Mouse (Mus musculus) stomach, embryonic 15.5 days (tissue): ENCODE results near the gene Pou2f3. TPM values are rescaled to one million over a fixed set of nuclear protein-coding genes. Genes with fewer than 3 reads are reported as not detected.

Source experiments
- ATAC-seq: fragments of 200-750 bp; cut with Nextera tagmentation; 2 replicates; pipeline ENCODE4 v1.8.0; 2017; ENCODE audit warnings: low read depth, moderate number of reproducible peaks, moderate TSS enrichment; ENCODE audit not compliant: insufficient read depth, low FRiP score
- H3K27ac ChIP-seq: fragments of 300-500 bp; sonication (generic); 2 replicates; pipeline ENCODE4 v1.5.1; 2015; ENCODE audit warnings: mild to moderate bottlenecking, inconsistent platforms
- H3K27me3 ChIP-seq: fragments of 300-500 bp; sonication (generic); replicated peaks from 2 replicates; pipeline ENCODE4 v1.6.1; 2015; ENCODE audit warnings: inconsistent platforms
- H3K36me3 ChIP-seq: fragments of 300-500 bp; sonication (generic); 2 replicates; pipeline ENCODE4 v1.6.1; 2015; ENCODE audit warnings: inconsistent platforms
- H3K4me1 ChIP-seq: fragments of 300-500 bp; sonication (generic); 2 replicates; pipeline ENCODE4 v1.6.1; 2015; ENCODE audit warnings: inconsistent platforms
- H3K4me2 ChIP-seq: fragments of 300-500 bp; sonication (generic); 2 replicates; pipeline ENCODE4 v1.6.1; 2015; ENCODE audit warnings: mild to moderate bottlenecking, inconsistent platforms
- H3K4me3 ChIP-seq: fragments of 300-500 bp; sonication (generic); replicated peaks from 2 replicates; pipeline ENCODE4 v1.5.1; 2015; ENCODE audit warnings: inconsistent platforms
- H3K9ac ChIP-seq: fragments of 300-500 bp; sonication (generic); 2 replicates; pipeline ENCODE4 v1.6.1; 2015; ENCODE audit warnings: inconsistent platforms
- H3K9me3 ChIP-seq: fragments of 300-500 bp; sonication (generic); 2 replicates; pipeline ENCODE4 v1.6.1; 2016; ENCODE audit warnings: inconsistent platforms
- WGBS: fragments of 180-500 bp; shearing (Covaris S2); methylation state at CpG from one replicate; pipeline ENCODE4 v1.1.7; 2015; 5-methylcytosine and 5-hydroxymethylcytosine counted together
- polyA plus RNA-seq: library from polyadenylated mRNA; unstranded; fragments of >200 nt; fragmentation: Nextera tagmentation; extraction: Ambion mirVana; gene quantifications from 2 replicates; pipeline ENCODE4 v1.2.1, GENCODE M21; 2015

The Pou2f3 gene
- polyA plus RNA-seq, 1 experiment from 2014 or later, result 0.54 TPM

DNA sequence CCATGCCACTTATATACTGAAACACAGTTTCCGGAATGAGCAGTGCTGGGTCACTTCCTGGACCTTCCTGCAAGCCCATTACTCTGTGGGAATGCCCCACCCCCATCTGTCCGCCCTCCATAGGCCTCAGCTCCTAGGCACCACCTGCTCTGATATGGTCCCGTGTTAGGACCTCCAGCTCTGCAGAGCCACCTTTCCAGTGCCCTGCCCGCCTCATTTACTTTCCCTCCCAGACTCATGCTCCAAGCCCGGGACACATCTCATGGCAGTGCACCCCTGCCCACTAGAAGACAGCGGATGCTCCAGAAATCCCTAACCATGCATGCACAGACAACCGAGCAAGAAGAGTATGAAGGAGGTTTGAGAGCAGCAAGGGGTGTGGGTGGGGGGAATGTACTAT is 19.8 kb upstream of the Pou2f3 start:
- H3K9me3 ChIP-seq, result no peaks in the 10 kb centered on the region
- H3K9ac ChIP-seq, result no peak overlapping the region
- H3K27ac ChIP-seq, result no peak overlapping the region
- no peaks in the 10 kb centered on the region for H3K36me3 ChIP-seq
- no peak overlapping the region for H3K4me3 ChIP-seq
- H3K27me3 ChIP-seq, result no peaks in the 10 kb centered on the region
- peaks cover 82% of the 10 kb centered on the region for H3K4me1 ChIP-seq
- 74% methylated on average over 7 of the region's 7 CpGs for WGBS
- no peak for ATAC-seq
- H3K4me2 ChIP-seq, result no peak overlapping the region

DNA sequence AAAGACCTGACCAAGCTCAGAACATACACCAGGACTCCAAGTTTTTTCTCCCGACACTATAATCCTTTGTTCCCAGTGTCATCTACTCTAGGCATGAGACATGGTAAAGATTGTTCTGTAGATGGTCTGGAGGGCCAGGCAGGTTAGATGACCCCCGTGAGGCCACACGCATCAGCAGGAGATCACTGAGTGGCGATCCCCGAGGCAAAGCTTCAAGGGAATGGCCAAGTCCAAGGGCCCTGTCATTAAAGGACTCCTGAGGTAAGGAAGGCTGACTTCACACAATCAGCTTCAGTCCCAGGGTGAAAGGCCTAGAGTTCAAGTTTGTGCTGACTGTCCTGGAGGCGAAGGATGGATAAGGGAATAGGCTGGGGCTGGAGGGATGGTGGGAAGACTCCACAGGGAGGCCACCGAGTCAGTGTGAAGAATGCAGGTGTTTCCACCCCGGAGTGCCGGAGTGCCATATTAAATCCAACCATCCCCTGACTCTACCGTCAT is 19.3 kb upstream of the Pou2f3 start:
- no peak overlapping the region for H3K27ac ChIP-seq

DNA sequence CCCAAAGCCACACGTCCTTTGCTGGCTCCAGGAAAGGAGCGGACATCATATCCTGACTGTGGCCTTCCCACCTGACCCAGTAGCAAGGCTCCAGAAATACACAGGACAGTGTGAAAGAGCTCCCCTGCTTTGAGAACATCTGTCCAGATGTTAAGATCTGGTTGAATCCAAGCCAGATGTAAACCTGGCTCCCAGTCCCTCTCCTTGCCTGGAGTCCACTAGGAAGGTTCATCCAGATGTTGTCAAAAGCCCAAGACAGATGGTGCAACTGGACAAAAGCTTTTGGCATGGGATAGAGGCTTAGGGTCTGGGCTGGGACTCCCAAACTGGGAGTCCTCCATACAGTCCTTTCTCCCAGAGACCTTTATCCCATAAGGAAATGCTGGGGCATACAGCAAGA is 18.6 kb upstream of the Pou2f3 start:
- H3K27ac ChIP-seq, result no peak overlapping the region
- WGBS, result 82% methylated on average over 2 of the region's 2 CpGs

More for the DNA sequence above, 19.3 kb upstream of the Pou2f3 start:
- ATAC-seq, result no peak
- Histone ChIP-seq H3K27me3 (no peaks in the 10 kb centered on the region), H3K9ac (no peak overlapping the region), H3K4me3 (no peak overlapping the region), H3K4me1 (peaks cover 86% of the 10 kb centered on the region), H3K36me3 (no peaks in the 10 kb centered on the region), H3K4me2 (no peak overlapping the region), H3K9me3 (no peaks in the 10 kb centered on the region)
- WGBS, result 90% methylated on average over 10 of the region's 10 CpGs

DNA sequence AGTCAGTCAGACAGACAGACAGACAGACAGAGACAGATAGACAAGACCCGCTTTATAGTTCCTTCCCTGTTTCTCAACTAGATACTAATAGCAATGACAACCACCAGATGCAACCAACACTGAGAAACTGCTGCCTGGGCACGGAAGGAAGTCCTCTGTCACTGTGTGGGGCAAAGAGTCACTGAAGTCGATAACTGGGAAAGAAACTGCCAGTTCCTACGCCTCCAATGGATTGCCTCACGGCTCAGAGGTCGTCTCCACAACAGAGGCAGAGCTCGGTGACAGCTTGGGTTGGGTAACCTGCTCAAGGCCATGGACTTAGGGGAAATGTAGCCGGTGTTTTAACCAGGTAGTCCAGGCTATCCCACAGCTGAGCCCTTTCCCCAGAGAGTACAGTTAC is 17.5 kb upstream of the Pou2f3 start:
- 72% methylated on average over 8 of the region's 8 CpGs for WGBS
- no peaks in the 10 kb centered on the region for H3K9me3 ChIP-seq
- H3K9ac ChIP-seq, result no peak overlapping the region
- no peak overlapping the region for H3K4me3 ChIP-seq
- no peak for ATAC-seq
- no peaks in the 10 kb centered on the region for H3K27me3 ChIP-seq
- peaks cover 8% of the 10 kb centered on the region; the same call in 1 of the 2 replicates for H3K36me3 ChIP-seq
- no peak overlapping the region; the same call in 1 of the 2 replicates for H3K27ac ChIP-seq
- H3K4me2 ChIP-seq, result no peak overlapping the region
- peaks cover 72% of the 10 kb centered on the region for H3K4me1 ChIP-seq

More for the DNA sequence above, 18.6 kb upstream of the Pou2f3 start:
- Histone ChIP-seq H3K9ac (no peak overlapping the region), H3K4me1 (peaks cover 82% of the 10 kb centered on the region), H3K36me3 (0 out of 2 replicates have a peak, but pooled peaks cover 6% of the 10 kb centered on the region), H3K9me3 (no peaks in the 10 kb centered on the region), H3K4me3 (no peak overlapping the region), H3K4me2 (no peak overlapping the region), H3K27me3 (no peaks in the 10 kb centered on the region)
- no peak for ATAC-seq

DNA sequence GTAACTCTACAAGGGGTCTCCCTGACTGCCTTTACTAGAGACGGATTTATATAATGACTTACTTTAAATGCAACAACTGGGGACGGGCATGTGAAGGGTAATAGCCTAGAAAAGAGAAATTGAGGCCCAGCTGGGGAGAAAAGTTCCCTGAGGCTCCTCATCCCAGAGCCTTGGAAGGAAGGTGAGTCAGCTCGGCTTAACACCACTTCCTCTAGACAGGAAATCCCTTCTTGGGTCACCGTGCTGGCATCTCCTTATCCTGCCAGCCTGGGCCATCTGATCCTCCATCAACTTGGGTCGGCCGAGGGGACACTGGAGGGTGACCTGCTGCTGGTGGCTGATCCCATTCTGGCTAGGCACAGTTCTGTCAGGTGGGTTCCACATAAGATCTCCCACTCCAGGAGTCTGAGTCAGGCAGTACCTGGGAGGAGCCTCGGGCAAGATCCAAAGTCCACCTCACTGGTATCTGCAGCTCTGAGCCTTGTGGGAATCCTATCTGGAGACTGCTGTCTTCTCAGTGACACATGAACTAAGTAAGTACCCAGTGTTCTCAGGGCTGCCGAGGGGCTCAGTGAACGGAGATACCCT is 16.5 kb upstream of the Pou2f3 start:
- Histone ChIP-seq H3K27ac (peak overlapping the region; percentile 19; the same call in 1 of the 2 replicates), H3K27me3 (no peaks in the 10 kb centered on the region), H3K4me3 (no peak overlapping the region), H3K9me3 (no peaks in the 10 kb centered on the region), H3K36me3 (peaks cover 8% of the 10 kb centered on the region; the same call in 1 of the 2 replicates), H3K9ac (no peak overlapping the region), H3K4me1 (peaks cover 62% of the 10 kb centered on the region), H3K4me2 (no peak overlapping the region)
- WGBS, result 56% methylated on average over 9 of the region's 9 CpGs
- ATAC-seq, result no peak

DNA sequence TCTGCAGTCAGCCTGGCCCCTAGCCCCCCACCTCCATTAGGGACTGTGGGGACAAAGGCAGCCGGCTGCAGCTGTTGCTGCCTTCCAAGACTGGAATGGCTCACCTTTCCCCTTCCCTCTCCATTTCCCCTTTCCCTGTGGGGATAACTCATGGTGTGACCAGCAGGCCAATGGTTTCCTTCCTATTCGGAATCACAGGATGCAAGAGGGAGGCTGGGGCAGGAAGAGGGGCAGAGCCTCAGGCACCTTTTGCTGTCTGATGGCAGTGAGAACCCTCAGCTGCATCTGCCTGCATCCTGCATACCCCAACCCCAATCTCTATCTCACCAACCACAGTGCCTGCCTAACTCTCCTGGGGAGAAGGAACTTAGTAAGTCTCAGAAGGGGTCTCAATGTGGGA is 15.3 kb upstream of the Pou2f3 start:
- Histone ChIP-seq H3K4me1 (peaks cover 50% of the 10 kb centered on the region), H3K27ac (peak overlapping the region; percentile 49), H3K36me3 (peaks cover 14% of the 10 kb centered on the region; the same call in 1 of the 2 replicates), H3K4me2 (no peak overlapping the region), H3K9me3 (no peaks in the 10 kb centered on the region), H3K4me3 (no peak overlapping the region), H3K9ac (no peak overlapping the region), H3K27me3 (no peaks in the 10 kb centered on the region)
- ATAC-seq, result no peak
- WGBS, result 22% methylated on average over 2 of the region's 2 CpGs

DNA sequence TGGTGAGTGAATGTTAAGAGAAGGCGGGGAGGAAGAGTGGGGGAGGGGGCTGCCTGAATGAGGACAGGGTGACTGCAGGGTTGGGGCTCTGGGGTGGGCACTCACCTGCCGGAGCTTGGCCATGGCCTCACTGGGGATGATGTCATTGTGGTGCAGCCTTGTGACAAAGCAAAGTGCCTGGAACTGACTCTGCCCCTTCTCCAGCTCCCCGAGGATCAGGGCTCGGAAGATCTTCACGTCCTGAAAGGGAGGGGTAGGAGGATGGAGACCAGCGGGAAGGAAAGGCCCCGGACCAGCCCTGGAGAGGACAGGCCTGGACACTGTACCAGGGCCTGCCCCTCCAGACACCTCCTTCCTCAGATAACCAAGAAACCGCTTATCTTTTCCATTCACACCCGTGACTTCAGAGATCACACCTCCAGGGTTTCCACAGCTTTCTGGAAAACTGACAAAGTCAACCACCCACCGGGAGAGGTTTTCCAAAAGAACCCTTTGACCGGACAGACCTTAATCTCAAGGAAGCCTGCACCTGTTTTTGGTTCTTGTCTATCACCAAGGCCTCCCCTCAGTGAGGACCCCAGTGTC is 14.7 kb upstream of the Pou2f3 start:
- H3K27me3 ChIP-seq, result no peaks in the 10 kb centered on the region
- no peak overlapping the region for H3K4me2 ChIP-seq
- ATAC-seq, result peak; percentile 37; the same call in 1 of the 2 replicates
- 43% methylated on average over 11 of the region's 11 CpGs for WGBS
- no peak overlapping the region for H3K27ac ChIP-seq
- H3K36me3 ChIP-seq, result peaks cover 14% of the 10 kb centered on the region; the same call in 1 of the 2 replicates
- H3K4me3 ChIP-seq, result no peak overlapping the region
- H3K9me3 ChIP-seq, result no peaks in the 10 kb centered on the region
- no peak overlapping the region for H3K9ac ChIP-seq
- peaks cover 44% of the 10 kb centered on the region for H3K4me1 ChIP-seq

DNA sequence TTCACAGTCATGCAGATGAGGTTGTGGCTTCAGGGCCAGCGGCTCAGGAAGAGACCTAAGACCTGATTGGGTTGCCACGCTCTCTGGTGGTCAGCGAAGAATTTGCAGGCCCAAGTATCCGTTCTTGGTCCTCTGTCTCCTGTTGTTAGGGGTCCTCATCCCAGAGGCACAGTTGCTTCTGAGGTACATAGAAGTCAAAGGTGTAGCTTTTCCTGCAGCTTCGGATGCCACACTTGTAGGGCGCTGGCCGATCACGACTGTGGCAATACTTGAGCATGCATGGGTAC is 12.2 kb upstream of the Pou2f3 start:
- Histone ChIP-seq H3K27me3 (no peaks in the 10 kb centered on the region), H3K36me3 (peaks cover 20% of the 10 kb centered on the region; the same call in 1 of the 2 replicates), H3K9ac (no peak overlapping the region), H3K4me3 (no peak overlapping the region), H3K4me2 (no peak overlapping the region), H3K9me3 (no peaks in the 10 kb centered on the region), H3K4me1 (peaks cover 31% of the 10 kb centered on the region), H3K27ac (no peak overlapping the region)
- 58% methylated on average over 8 of the region's 8 CpGs for WGBS
- no peak for ATAC-seq

DNA sequence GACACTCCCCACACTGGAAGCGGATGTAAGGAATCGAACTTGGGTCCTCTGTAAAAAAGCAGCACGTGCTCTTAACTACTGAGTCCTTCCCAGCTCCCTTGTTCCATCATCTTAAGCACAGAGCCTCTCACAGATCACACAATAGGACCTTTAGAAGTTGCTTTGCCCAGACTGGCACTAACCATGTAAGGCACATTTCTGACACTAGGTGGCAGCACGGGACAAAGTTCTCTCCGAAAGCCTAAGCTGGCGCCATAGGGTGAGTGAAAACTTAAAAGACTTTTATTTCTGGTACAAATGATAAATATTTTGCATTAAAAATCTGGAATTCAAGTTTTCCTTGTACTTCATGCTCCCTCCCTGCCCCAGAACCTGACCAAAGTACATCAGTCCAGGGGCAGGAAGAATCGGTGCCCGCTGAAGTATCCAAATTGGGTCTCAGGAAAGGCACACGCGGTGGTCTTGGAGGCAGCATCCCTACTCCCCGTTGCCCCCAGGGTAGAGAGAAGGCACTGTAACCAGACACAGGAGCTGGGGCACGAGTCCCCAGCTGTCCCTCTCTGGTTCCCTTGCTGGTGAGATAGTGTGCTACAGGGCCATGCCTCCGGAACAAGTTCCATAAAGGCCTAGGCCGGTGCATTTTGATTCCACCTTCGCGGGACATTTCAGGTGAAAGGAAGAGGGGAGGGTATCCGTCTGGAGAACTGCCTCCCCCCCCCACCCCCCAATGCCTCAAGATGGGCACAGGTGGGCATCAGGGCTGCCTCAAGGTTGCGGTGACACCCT is 11.7 kb upstream of the Pou2f3 start:
- Histone ChIP-seq H3K4me2 (no peak overlapping the region), H3K27ac (no peak overlapping the region), H3K36me3 (peaks cover 20% of the 10 kb centered on the region; the same call in 1 of the 2 replicates), H3K27me3 (no peaks in the 10 kb centered on the region), H3K4me3 (no peak overlapping the region), H3K9ac (no peak overlapping the region), H3K4me1 (peaks cover 25% of the 10 kb centered on the region), H3K9me3 (no peaks in the 10 kb centered on the region)
- no peak; the same call in 1 of the 2 replicates for ATAC-seq
- WGBS, result 47% methylated on average over 18 of the region's 18 CpGs

DNA sequence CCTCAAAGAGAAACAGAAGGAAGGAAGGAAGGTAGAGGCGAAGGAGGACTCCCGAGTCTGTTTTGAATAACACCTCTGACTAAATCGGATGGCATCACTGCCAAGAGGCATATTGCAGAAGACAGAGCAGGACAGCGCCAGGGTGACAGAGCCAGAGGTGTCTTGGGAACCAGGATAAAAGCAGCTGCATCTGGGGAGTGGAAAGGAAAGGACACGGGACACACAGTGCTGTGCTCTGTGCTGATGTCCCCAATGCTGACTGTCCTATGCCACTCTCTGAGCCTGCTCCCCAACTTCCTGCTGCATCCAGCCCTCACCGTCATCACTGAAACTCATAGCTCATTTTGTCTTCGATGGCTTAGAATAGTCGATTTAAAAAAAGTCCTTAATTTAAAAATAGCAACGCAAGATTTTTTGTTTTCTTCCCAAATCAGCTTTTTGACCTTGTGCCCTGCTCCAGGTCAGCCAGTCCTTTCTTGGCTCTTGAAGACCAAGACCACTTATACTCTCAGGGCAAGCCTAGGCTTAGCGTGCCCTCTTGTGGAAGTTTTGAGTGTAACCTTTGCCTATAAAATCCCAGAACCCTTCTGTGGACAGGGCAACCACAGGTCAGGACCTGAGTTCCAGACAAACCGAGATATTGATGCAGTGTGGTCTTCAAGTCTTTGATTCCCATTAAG is 742 bp upstream of the Pou2f3 start:
- Histone ChIP-seq H3K4me2 (peak overlapping the region; percentile 36), H3K27ac (peak overlapping the region; percentile 57), H3K9ac (no peak overlapping the region), H3K27me3 (peaks cover 6% of the 10 kb centered on the region; the same call in 1 of the 2 replicates), H3K36me3 (no peaks in the 10 kb centered on the region), H3K4me1 (peaks cover 18% of the 10 kb centered on the region), H3K9me3 (no peaks in the 10 kb centered on the region), H3K4me3 (no peak overlapping the region)
- WGBS, result 20% methylated on average over 11 of the region's 11 CpGs
- ATAC-seq, result no peak

DNA sequence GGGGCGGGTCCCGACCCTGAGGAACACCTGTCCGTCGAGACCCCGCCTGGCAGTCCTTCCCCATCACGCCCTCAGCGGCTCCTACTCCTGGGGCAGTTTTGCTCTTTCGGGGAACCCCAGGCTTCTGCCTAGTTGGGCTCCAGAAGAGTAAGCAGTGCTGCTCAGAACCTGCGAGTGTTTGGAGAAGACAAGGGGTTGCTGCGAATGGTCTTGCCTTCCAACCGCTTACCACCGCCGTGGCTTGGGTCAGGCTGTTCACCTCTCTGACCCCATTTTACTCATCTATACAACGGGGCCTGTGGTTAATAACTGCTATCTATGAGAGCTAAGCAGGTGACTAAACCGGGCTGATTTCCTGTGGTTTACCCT is 4.2 kb downstream of the Pou2f3 start:
- Histone ChIP-seq H3K9me3 (no peaks in the 10 kb centered on the region), H3K4me3 (peak overlapping the region; percentile 36), H3K27ac (no peak overlapping the region), H3K9ac (no peak overlapping the region), H3K4me2 (peak overlapping the region; percentile 85), H3K4me1 (peaks cover 33% of the 10 kb centered on the region), H3K36me3 (no peaks in the 10 kb centered on the region), H3K27me3 (peaks cover 25% of the 10 kb centered on the region)
- ATAC-seq, result no peak
- 3% methylated on average over 15 of the region's 15 CpGs for WGBS
